Mouse (Mus musculus): Measurements from ENCODE around the gene Tmem214.

DNA sequence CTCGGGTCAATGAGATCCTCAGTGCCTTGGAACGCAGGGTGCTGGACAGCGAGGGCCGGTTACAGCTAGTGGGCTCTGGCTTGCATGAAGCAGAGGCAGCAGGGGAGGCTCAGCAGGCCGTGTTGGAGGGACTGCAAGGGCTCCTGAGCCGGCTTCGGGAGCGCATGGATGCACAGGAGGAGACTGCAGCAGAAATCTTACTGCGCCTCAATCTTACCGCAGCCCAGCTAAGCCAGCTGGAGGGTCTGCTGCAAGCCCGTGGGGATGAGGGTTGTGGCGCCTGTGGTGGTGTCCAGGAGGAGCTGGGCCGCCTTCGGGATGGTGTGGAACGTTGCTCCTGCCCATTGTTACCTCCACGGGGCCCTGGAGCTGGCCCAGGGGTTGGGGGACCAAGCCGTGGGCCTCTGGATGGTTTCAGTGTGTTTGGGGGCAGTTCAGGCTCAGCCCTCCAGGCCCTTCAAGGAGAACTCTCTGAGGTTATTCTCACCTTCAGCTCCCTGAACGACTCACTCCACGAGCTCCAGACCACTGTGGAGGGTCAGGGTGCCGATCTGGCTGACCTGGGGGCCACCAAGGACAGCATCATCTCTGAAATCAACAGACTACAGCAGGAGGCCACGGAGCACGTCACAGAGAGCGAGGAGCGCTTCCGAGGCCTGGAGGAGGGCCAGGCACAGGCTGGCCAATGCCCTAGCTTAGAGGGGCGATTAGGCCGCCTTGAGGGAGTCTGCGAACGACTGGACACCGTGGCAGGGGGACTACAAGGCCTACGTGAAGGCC, 50.3 kb downstream of the Tmem214 start:
- TF ChIP-seq GATA1 (IDR thresholded peaks at IDR 0.05; ENCODE audit: borderline replicate concordance, low read length) = no peak
- TF ChIP-seq FLI1 (IDR thresholded peaks at IDR 0.05; ENCODE audit: low read length) = no peak

All from megakaryocyte, embryonic 14.5 days (primary cell).